Mouse (Mus musculus): Measurements from ENCODE around the gene Mxd4. TPM values are rescaled to one million over a fixed set of nuclear protein-coding genes. Genes with fewer than 3 reads are reported as not detected.

Mxd4 gene
- polyA plus RNA-seq, 1 experiment from 2014 or later: 38.1 TPM

- Histone ChIP-seq H3K4me2 (no peak overlapping the region), H3K4me1 (no peaks in the 10 kb centered on the region), H3K4me3 (no peak overlapping the region), H3K9me3 (no peaks in the 10 kb centered on the region), H3K36me3 (replicated peaks) (no peaks in the 10 kb centered on the region), H3K9ac (no peak overlapping the region), H3K27me3 (replicated peaks) (no peaks in the 10 kb centered on the region), H3K27ac (no peak overlapping the region)
- no peak for ATAC-seq (replicated peaks)
Measured at GRCm38 (mm10) chr5:34148476-34148875, 39.0 kb downstream of the Mxd4 start.

- H3K27me3 ChIP-seq (replicated peaks): no peaks in the 10 kb centered on the region
- H3K4me2 ChIP-seq: no peak overlapping the region
- H3K4me1 ChIP-seq: no peaks in the 10 kb centered on the region
- H3K4me3 ChIP-seq: no peak overlapping the region
- no peaks in the 10 kb centered on the region for H3K9me3 ChIP-seq
- no peaks in the 10 kb centered on the region for H3K36me3 ChIP-seq (replicated peaks)
- no peak overlapping the region for H3K27ac ChIP-seq
- no peak for ATAC-seq (replicated peaks)
- H3K9ac ChIP-seq: no peak overlapping the region
- WGBS: 90% methylated on average over 3 of the region's 3 CpGs
Measured at GRCm38 (mm10) chr5:34147554-34147953, 40.0 kb downstream of the Mxd4 start.

- ATAC-seq (replicated peaks): no peak
- H3K4me2 ChIP-seq: no peak overlapping the region
- WGBS: 14% methylated on average over 1 of the region's 1 CpGs
- no peaks in the 10 kb centered on the region for H3K36me3 ChIP-seq (replicated peaks)
- H3K9me3 ChIP-seq: no peaks in the 10 kb centered on the region
- H3K4me3 ChIP-seq: no peak overlapping the region
- no peaks in the 10 kb centered on the region for H3K4me1 ChIP-seq
- H3K27me3 ChIP-seq (replicated peaks): no peaks in the 10 kb centered on the region
- H3K27ac ChIP-seq: no peak overlapping the region
- no peak overlapping the region for H3K9ac ChIP-seq
Measured at GRCm38 (mm10) chr5:34139751-34140150, 47.8 kb downstream of the Mxd4 start.

GRCm38 (mm10) chr5:34132731-34133130 is 54.8 kb downstream of the Mxd4 start:
- Histone ChIP-seq H3K27me3 (replicated peaks) (no peaks in the 10 kb centered on the region), H3K36me3 (replicated peaks) (no peaks in the 10 kb centered on the region), H3K27ac (no peak overlapping the region), H3K4me3 (no peak overlapping the region), H3K4me2 (no peak overlapping the region), H3K9ac (no peak overlapping the region), H3K9me3 (no peaks in the 10 kb centered on the region), H3K4me1 (no peaks in the 10 kb centered on the region)
- no peak for ATAC-seq (replicated peaks)
- 77% methylated on average over 2 of the region's 2 CpGs for WGBS

GRCm38 (mm10) chr5:34124131-34124530 is 63.4 kb downstream of the Mxd4 start:
- no peaks in the 10 kb centered on the region for H3K36me3 ChIP-seq (replicated peaks)
- H3K9ac ChIP-seq: no peak overlapping the region
- H3K27me3 ChIP-seq (replicated peaks): no peaks in the 10 kb centered on the region
- no peak overlapping the region for H3K4me2 ChIP-seq
- no peaks in the 10 kb centered on the region for H3K4me1 ChIP-seq
- whole genome bisulfite sequencing: 45% methylated on average over 1 of the region's 1 CpGs
- no peaks in the 10 kb centered on the region for H3K9me3 ChIP-seq
- no peak for ATAC-seq (replicated peaks)
- no peak overlapping the region for H3K4me3 ChIP-seq
- H3K27ac ChIP-seq: no peak overlapping the region

Other genes with a start within 250 kb of the Mxd4 start
- 583 and 656 TPM in 2 replicates for gene Gm1673, start 204.3 kb downstream of the Mxd4 start, polyA plus RNA-seq (2015; fragmentation: Nextera tagmentation; extraction: Ambion mirVana)
- gene Nat8l, start 191.7 kb downstream of the Mxd4 start, polyA plus RNA-seq (2015; fragmentation: Nextera tagmentation; extraction: Ambion mirVana): 5.8 and 6.0 TPM in 2 replicates
- 0.27 and 0.52 TPM in 2 replicates for gene Poln, start 18.3 kb downstream of the Mxd4 start, polyA plus RNA-seq (2015; fragmentation: Nextera tagmentation; extraction: Ambion mirVana)
- gene Haus3, start 18.2 kb downstream of the Mxd4 start, polyA plus RNA-seq (2015; fragmentation: Nextera tagmentation; extraction: Ambion mirVana): 11.7 and 11.9 TPM in 2 replicates
- gene Zfyve28, start 100.7 kb upstream of the Mxd4 start, polyA plus RNA-seq (2015; fragmentation: Nextera tagmentation; extraction: Ambion mirVana): 4.7 and 6.1 TPM in 2 replicates
- 0.10 and 0.28 TPM in 2 replicates for gene Cfap99, start 100.9 kb upstream of the Mxd4 start, polyA plus RNA-seq (2015; fragmentation: Nextera tagmentation; extraction: Ambion mirVana)
- gene Rnf4, start 148.6 kb upstream of the Mxd4 start, polyA plus RNA-seq (2015; fragmentation: Nextera tagmentation; extraction: Ambion mirVana): 130 and 132 TPM in 2 replicates
- gene Fam193a, start 182.2 kb upstream of the Mxd4 start, polyA plus RNA-seq (2015; fragmentation: Nextera tagmentation; extraction: Ambion mirVana): 17.6 and 19.4 TPM in 2 replicates

Measured in midbrain, embryonic 15.5 days (tissue).